Mouse (Mus musculus) 3134 (cell line): ENCODE results near the gene Cbarp.
A peak's percentile ranks its signal among the peaks of the same experiment; 100 is the strongest.

Experiments used
- DNase-seq: peaks from one replicate; pipeline ENCODE4 v3.0.0-alpha.2; 2011; ENCODE audit warnings: low spot score; ENCODE audit not compliant: insufficient read length; ENCODE audit errors: extremely low read depth

The Cbarp gene

GRCm38 (mm10) chr10:80158307-80158986, 17.8 kb upstream of the Cbarp start:
- DNase-seq = peak; percentile 85

GRCm38 (mm10) chr10:80157141-80157929, 16.7 kb upstream of the Cbarp start:
- DNase-seq = no peak

DNA sequence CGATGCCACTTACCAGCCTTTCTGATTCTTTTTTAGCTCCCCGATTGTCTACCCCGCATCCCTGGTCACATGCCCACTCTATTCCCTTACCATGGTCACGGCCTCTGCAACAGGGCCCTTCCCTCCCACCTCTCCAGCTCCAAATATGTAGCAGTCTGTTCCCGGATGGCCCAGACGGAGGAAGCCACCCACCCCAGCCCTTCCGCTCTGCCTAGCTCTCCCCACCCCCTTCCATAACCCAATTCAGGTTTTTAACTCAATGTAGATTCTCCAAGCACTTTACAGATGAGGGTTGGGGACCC, 16.1 kb upstream of the Cbarp start:
- no peak for DNase-seq

DNA sequence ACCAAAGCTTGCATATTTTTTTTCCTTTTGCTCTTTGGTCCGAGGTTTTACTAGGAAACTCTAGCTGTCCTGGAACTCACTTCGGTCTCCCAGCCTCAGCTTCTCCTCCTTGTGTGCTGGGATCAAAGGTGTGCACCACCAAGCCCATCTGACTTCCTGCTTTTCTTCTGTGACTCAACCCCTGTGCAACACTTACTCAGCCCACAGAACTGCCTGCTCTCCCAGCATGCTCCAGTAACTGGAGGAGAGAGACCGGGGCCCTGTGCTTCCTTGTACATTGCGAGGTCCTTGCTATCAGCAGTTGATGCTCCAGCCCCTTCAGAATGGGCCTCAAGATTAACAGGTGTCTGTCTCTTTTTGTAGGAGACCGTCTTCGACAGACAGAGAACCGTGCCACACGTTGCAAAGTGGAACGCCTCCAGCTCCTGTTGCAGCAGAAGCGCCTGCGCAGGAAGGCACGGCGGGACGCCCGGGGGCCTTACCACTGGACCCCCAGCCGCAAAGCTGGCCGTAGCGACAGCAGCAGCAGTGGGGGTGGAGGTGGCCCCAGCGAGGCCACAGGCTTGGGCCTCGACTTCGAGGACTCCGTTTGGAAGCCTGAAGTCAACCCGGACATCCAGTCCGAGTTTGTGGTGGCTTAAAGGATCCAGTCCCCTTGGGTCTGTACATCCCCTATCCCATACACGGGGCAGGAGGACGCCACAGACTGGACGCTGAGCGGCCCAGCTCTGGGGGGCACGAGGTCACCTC, 15.5 kb upstream of the Cbarp start:
- no peak for DNase-seq

- no peak for DNase-seq
These were observed 14.6 kb upstream of the Cbarp start for GRCm38 (mm10) chr10:80155277-80155676.

DNA sequence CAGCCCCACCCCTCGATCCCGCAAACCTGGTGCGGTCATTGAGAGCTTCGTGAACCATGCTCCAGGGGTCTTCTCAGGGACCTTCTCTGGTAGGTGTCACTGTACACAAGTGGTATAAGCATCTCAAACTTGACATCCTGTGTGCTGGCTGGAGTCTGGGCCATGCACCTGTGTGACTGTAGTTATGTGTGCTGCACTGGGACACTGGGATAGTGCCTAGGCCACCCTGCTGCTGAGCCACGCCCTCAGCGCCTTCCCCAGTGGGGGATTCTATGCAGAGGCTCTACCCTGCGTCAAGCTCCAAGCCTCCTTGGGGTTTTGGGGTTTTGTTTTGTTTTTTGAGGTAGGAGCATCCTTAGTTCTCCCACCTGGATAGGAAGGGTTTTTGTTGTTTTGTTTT, 13.7 kb upstream of the Cbarp start:
- DNase-seq = peak; percentile 12

GRCm38 (mm10) chr10:80153713-80154112, 13.1 kb upstream of the Cbarp start:
- DNase-seq = peak; percentile 21

DNA sequence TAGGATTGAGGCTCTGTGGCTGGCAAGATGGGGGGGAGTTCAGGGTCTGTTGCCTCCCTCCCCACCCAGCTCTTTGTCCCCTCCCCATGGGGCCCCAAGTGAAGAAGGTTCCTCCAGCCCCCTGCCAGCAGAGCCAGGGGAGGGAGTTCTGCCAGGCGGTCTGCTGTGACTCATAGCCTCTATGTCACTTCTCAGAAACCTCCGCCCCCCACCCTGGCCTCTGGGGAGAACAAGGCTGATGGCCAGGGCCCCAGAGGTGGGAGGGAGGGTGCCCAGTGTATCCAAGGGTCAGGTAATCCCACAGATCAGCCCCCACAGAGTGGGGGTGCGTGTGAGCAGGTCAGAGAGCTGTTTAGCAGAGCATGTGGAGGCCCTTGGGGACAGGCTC, 12.2 kb upstream of the Cbarp start:
- peak; percentile 76 for DNase-seq

GRCm38 (mm10) chr10:80152071-80152872, 11.6 kb upstream of the Cbarp start:
- DNase-seq = peak; percentile 76

DNA sequence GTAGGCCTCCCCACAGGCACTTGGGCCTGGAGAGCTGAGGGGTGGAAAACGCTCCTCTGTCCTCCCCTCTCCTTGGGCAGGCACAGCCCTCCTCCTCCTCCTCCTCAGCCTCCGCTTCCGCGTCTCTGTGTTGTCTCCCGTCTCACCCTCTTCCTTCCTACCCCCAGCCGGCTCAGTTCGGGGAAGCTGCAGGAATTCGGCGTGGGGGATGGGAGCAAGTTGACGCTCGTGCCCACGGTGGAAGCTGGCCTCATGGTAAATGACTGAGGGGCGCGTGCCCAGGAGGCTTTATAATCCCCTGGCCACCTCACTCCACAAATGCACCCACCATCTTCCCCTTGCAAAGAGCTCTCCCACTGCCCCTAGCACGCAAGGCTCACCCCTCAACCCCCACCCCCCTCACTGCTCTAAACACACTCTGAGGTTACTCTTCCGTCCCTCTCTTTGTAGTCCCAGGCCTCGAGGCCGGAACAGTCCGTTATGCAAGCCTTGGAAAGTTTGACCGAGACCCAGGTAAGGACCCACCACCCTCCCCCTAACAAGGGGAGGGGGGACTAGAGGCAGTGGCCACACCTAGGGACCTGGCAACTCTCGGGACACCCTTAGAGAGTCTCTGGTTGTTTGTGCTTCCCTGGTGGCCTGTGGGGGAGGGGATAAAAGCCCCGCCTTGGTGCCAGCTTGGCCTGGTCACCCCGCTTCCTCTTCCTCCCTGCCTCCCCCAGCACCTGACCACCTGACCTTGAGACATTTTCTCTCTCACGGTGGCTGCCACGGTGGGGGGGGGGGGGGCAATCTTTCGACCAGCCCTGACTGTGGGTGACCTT, 10.8 kb upstream of the Cbarp start:
- DNase-seq = peak; percentile 75

DNA sequence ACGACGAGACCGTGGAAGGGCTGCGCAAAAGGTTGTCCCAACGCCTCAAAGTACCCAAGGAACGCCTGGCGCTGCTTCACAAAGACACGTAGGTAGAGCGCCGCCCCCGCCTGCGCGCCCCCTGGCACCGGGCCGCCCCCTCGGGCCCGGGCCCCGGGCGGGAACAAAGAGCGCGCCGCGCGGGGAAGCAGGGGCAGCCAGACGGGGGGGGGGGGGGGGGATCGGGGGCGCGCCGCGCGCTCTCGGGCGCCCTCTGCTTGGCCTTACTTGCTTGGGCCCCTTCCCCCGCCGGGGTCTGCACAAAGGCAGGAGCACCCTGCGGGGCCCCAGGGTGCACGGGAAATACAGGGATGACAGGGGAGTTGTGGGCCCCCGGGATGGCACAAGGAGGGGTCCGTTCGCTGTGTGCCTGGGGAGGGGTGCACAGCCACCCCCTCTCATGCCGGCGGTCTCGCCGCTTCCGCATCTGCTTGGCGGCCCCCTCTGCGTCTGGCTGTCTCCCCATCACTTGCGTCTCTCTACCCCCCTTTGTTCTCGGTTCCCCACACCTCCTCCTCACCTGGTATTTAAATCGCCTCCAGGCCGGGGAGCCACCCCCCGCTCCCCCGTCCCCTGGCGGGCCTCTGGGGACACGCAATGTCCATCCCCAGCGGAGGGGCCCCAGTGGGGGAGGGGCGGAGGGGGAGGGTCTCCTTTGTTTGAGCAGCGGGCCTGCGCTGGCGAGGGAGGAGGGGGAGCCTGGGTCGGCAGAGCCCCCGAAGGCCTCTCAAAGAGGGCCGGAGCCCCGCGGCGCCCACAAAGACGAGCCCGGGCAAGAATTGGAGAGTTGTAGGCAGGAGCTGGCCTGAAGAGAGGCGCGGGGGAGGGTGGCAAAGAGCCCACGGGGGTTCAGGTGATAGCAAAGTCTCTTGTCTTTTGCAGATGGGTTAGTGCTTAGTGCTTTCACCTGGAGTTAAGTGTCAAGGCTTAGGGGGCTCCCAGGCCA, 9.9 kb upstream of the Cbarp start:
- peak; percentile 61 for DNase-seq

- peak; percentile 98 for DNase-seq
These were observed 8.9 kb upstream of the Cbarp start for GRCm38 (mm10) chr10:80149291-80150225.

DNA sequence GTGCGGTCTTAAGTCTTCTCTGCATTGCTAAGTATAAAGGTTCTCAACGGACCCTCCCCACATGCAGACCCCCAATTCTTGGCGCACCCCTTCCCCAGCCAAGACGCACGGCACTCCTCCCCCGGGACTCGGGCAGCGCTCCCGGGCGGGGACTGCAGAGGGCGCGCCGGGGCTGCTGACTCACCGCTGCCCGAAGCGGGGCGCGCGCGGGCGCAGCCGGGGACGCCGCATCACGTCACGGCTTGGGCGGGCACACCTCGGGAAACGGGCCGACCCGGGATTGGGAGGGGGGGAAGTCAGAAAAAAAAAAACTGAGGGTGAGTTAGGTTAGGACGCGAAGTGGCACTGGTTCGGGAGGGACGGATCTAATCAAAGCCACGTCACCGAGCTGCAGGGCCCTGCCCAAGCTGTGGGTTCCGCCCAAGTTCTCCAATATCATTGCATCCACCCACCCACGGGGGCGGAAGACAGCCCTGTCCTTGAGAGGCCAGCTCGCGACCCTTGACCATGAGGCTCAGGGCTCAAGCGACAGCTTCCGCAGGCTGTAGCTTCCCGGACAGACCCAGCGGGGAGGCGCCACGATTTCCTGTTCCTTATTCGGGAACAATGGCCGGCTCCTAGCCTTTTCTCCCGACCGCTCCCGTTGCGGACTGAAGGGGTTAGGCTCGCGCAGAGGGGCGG, 8.1 kb upstream of the Cbarp start:
- peak; percentile 95 for DNase-seq

DNA sequence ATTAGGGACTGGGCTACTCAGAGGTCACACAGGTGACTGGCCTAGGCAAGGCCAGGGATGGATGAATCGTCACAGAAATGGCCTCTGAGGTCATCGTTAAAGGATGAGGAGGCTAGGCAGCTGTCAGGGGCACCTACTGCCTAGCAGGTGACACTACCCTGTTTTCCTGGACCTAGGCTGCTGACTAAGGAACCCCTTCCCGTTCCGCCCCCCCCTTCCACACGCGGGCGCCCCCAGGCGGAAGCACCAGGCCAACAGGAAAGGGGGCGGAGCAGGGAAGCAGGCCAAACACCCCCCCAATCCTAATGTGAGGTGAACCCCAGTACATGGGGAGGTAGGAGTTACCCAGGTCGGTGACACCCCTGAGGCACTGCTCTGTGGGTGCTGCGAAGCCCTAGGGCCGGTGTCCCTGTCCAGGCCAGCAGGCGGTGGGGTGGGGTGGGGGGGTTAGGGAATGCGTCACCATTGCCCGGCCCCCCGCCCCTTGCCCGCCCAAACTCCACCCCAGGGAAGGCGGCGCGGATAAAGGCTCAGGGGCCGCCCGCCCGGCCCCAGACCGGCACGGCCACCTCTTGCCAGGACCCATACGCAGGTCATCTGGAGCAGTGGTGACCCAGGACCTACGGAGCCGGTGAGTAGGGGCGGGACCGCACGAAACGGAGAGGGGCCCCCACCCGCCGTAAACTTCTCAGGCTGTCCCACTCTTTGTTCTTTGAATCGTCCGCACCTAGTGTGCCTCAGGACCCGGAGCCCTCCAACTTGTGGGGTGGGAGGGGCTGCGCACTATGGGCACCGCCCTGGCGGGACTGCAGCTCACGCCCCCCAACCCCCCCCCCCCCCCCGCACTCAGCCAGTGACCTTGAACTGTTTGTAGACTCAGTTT, 7.3 kb upstream of the Cbarp start, which contains the start of gene Midn:
Gene Midn (plus strand): TSS at position 554 of the 883 bp plus-strand sequence.
- DNase-seq = peak; percentile 93

DNA sequence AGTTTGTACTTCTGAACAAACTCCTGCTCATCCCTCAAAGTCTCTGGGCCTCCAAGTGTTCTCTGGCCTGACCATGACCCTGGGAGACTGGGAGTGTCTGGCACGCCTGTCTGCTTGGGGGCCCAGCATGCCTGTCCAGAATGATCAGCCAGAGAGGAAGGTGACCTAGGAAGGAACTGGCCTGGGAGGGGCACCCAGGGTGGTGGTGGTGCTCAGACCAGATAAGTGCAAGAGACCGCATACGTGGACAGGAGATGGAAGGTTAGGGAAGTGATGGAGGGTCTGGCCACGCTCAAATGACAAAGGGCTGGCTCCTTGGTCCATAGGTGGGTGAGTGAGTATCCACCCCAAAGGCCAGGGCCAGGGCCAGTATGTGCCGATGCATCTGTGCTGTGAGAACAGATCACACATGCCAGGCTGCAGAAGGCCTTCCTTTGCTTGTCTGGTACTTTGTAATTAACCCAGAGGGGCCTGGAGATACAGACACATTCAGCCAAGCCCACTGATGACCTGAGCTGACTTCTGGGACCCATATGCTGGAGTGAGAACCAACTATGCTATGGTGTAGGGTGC, 6.6 kb upstream of the Cbarp start:
- no peak for DNase-seq

GRCm38 (mm10) chr10:80146568-80147011, 6.0 kb upstream of the Cbarp start:
- DNase-seq = peak; percentile 19
